Mouse (Mus musculus) kidney, embryonic 16.5 days (tissue): ENCODE measurements at regions not wholly inside any gene's neighbourhood (a gene's known extent, or its start where the extent isn't known, plus 50 kb on each side); places are given as distances from the start of the nearest gene placed in this dataset.

ENCODE experiments used
- ATAC-seq: fragments of 200-750 bp; cut with Nextera tagmentation; 2 replicates; pipeline ENCODE4 v1.8.0; 2017; ENCODE audit warnings: moderate TSS enrichment; ENCODE audit not compliant: low FRiP score, low TSS enrichment
- H3K27ac ChIP-seq: fragments of 300-500 bp; sonication (generic); 2 replicates; pipeline ENCODE4 v1.5.1; 2014; ENCODE audit warnings: low read length
- H3K27me3 ChIP-seq: fragments of 300-500 bp; sonication (generic); 2 replicates; pipeline ENCODE4 v1.6.1; 2014; ENCODE audit warnings: low read length, control low read depth, mixed read lengths; ENCODE audit not compliant: insufficient read depth
- H3K36me3 ChIP-seq: fragments of 300-500 bp; sonication (generic); 2 replicates; pipeline ENCODE4 v1.6.1; 2014; ENCODE audit warnings: low read length, control low read depth, mixed read lengths; ENCODE audit not compliant: insufficient read depth
- H3K4me1 ChIP-seq: fragments of 300-500 bp; sonication (generic); 2 replicates; pipeline ENCODE4 v1.6.1; 2014; ENCODE audit warnings: low read length, control low read depth, mixed read lengths; ENCODE audit not compliant: insufficient read depth
- H3K4me2 ChIP-seq: fragments of 300-500 bp; sonication (generic); replicated peaks from 2 replicates; pipeline ENCODE4 v1.6.1; 2014; ENCODE audit warnings: low read depth, low read length
- H3K4me3 ChIP-seq: fragments of 300-500 bp; sonication (generic); 2 replicates; pipeline ENCODE4 v1.5.1; 2014; ENCODE audit warnings: mild to moderate bottlenecking, low read length
- H3K9ac ChIP-seq: fragments of 300-500 bp; sonication (generic); replicated peaks from 2 replicates; pipeline ENCODE4 v1.6.1; 2014; ENCODE audit warnings: low read length
- H3K9me3 ChIP-seq: fragments of 300-500 bp; sonication (generic); 2 replicates; pipeline ENCODE4 v1.6.1; 2016; ENCODE audit warnings: low read length, control low read depth
- WGBS: fragments of 180-500 bp; shearing (Covaris S2); extraction: QIAGEN DNeasy Blood & Tissue Kit; methylation state at CpG from one replicate; pipeline ENCODE4 v1.1.7; 2014; 5-methylcytosine and 5-hydroxymethylcytosine counted together

DNA sequence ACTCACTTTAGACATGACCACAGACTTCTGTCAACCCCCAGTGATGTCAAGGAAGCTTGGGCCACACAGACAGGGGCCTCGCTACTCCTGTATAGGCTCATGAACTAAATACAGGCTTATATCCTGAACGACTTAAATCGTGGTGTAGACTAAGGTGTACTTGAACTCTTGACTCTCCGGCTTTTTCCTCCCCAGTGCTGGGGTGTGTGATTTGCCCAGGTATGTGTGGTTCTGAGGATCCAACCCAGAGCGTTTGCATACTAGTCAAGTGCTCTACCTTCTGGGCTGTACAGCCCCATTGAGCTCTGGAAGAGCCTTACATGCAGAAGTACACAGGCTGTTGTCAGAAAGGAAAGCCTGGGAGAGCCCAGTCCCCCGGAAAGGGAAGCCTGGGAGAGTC lies 143.2 kb upstream of the Zfp64 start:
- Histone ChIP-seq H3K4me3 (no peak overlapping the region), H3K27ac (no peak overlapping the region), H3K9ac (no peak overlapping the region), H3K4me2 (no peak overlapping the region), H3K4me1 (0 out of 2 replicates have a peak, but pooled peaks cover 3% of the 10 kb centered on the region), H3K27me3 (no peaks in the 10 kb centered on the region), H3K36me3 (no peaks in the 10 kb centered on the region), H3K9me3 (peaks cover 24% of the 10 kb centered on the region)
- no peak for ATAC-seq
- WGBS: 76% methylated on average over 6 of the region's 6 CpGs

DNA sequence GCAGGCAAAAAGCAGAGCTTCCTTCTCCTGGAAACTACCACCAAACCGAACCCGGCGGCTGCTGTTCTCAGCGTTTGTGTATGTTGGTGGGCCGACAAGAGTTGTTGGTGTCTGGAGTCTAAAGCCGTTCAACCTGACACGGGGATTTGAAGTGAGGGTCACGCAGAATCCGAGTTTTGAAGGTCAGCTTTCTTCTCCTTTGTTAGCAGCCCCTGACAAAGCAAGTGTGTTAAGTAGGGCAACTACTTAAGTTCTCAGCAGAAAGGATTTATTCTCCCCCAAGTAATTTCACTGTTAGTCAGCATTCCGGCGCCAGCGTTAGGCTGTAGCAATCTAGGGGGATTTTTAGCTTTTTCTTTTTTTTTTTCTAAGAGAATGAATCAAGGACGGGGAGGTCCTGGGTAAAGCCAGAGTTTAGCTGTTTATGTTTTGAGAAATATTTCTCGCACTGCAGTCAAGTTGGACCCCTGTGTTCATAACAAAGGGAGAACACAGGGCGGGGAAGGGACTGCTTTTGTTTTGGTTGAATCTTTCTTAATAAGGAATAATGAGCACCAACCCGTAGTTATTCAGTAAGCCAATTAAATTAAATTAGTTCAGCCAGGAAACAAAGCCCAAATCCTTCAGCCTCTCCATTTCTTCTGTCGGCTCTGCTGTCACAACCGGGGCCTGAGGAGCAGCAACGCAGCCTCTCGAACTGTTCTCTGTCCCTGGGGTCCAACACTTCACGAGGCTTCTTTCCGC lies 138.8 kb upstream of the Zfp64 start:
- Histone ChIP-seq H3K27ac (no peak overlapping the region), H3K4me1 (0 out of 2 replicates have a peak, but pooled peaks cover 3% of the 10 kb centered on the region), H3K9me3 (peaks cover 16% of the 10 kb centered on the region; the same call in 1 of the 2 replicates), H3K36me3 (no peaks in the 10 kb centered on the region), H3K4me3 (no peak overlapping the region), H3K27me3 (no peaks in the 10 kb centered on the region), H3K9ac (no peak overlapping the region), H3K4me2 (no peak overlapping the region)
- no peak for ATAC-seq
- 81% methylated on average over 22 of the region's 22 CpGs for WGBS

DNA sequence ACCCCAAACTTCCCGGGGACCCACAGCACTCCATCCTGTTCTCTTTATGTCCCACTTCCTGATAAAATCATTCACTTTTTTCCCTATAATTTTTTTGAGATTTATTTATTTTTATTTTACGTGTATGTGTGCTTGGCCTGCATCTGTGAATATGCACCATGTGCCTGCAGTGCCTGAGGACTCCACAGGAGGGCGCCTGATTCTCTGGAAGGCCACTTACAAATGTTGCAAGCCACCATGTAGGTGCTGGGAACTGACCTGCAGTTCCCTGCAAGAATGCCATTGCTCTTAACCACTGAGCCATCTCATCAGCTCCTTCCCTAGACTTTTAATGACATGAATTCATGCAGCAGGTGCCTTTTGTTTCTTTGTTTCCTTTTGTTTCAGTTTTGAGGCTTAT lies 134.9 kb upstream of the Zfp64 start:
- ATAC-seq: no peak
- Histone ChIP-seq H3K4me3 (no peak overlapping the region), H3K9me3 (peaks cover 14% of the 10 kb centered on the region; the same call in 1 of the 2 replicates), H3K4me1 (no peaks in the 10 kb centered on the region), H3K4me2 (no peak overlapping the region), H3K27me3 (no peaks in the 10 kb centered on the region), H3K9ac (no peak overlapping the region), H3K36me3 (no peaks in the 10 kb centered on the region), H3K27ac (no peak overlapping the region)
- WGBS: 86% methylated on average over 3 of the region's 3 CpGs

DNA sequence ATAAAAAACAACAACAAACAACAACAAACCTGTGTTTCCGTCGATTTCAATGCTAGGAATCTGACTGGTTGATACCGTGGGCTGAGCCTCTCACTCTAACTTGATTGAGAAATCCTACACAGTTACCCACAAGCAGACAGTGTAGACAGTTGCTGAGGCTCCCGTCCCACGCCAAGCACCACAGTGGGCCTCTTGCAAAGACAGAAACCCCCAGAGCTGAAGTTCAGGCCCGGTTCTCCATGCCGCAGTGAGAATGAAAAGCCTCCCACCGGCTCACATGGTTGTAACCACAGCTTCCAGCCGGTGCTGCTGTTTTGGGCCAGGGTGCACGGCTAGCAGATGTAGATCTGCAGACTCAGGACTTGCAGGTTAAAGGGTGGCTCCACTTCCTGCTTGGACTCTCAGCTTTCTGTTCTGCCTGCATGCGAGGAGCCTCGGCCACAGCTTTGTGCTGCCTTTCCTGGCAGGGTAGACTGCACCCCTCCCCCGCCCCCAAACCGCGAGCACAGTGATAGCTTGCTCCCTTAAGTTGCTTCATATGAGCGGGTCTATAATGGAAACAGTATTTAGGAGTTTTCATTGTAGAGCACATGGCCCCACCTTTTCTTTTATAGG lies 133.6 kb upstream of the Zfp64 start:
- peaks cover 10% of the 10 kb centered on the region; the same call in 1 of the 2 replicates for H3K9me3 ChIP-seq
- 67% methylated on average over 16 of the region's 16 CpGs for WGBS
- no peak for ATAC-seq
- no peak overlapping the region for H3K4me2 ChIP-seq
- no peaks in the 10 kb centered on the region for H3K36me3 ChIP-seq
- no peak overlapping the region for H3K9ac ChIP-seq
- no peaks in the 10 kb centered on the region for H3K4me1 ChIP-seq
- H3K4me3 ChIP-seq: no peak overlapping the region
- no peak overlapping the region for H3K27ac ChIP-seq
- H3K27me3 ChIP-seq: no peaks in the 10 kb centered on the region

DNA sequence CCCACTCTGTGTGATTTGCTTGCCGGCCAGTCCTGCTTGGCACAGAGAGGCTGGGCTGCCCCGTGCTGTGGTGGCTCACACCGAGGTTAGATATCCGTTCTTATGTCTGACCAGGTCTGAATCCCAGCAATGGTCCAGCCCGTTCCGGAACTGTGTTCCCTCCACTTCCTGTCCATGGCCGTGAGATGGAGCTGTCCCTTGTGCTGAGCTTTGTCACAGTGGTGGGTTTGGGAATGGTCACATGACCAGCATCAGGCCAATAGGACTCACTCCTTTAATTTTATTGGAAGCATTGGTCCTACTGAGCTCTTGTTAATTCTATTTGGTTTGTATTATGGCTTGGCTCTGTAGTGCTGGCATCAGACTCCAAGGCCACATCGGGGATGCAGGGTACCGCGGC lies 132.9 kb upstream of the Zfp64 start:
- Histone ChIP-seq H3K36me3 (no peaks in the 10 kb centered on the region), H3K4me1 (no peaks in the 10 kb centered on the region), H3K9ac (no peak overlapping the region), H3K9me3 (peaks cover 10% of the 10 kb centered on the region; the same call in 1 of the 2 replicates), H3K4me3 (no peak overlapping the region), H3K27me3 (no peaks in the 10 kb centered on the region), H3K4me2 (no peak overlapping the region), H3K27ac (no peak overlapping the region)
- ATAC-seq: no peak
- 80% methylated on average over 10 of the region's 10 CpGs for WGBS

DNA sequence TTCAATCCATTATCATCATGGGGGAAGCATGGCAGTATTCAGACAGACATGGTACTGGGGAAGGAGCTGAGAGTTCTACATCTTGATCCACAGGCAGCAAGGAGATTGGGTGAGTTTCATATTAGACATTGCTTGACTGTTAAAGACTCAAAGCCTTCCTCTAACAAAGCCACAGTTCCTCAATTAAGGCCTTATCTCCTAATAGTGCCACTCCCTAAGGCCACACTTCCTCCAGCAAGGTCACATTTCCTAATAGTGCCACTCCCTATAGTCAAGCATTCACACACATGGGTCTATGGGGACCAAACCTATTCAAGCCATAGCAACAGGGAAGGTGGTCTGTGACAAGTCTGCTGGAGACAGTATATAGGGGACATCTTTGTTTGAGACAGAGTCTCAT lies 115.9 kb upstream of the Zfp64 start:
- H3K27me3 ChIP-seq: no peaks in the 10 kb centered on the region
- no peak for ATAC-seq

DNA sequence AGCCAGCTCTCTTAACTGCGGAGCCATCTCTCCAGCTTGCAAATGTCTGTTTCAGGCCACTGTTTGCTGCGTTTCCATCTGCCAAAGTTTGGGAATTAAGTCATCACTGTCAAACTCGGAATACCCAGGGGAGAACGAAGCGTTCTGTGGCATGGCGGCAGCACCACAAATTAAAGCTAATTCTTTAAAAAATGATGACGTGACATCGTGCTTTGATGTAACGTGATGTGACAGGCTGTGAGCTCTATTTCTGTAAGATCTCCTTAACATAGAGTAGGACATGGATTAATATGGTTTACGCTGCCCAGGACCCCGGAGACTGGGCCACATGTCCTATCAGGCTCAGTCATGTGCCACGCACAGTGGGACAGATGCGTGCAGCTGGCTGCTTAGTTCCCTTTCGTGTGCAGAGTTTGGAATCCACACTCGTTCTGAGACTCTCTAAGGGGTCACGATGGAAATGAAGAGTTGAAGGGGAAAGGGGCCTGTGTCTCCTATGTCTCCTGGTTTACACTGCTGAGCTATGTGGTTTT lies 109.8 kb upstream of the Zfp64 start:
- 88% methylated on average over 16 of the region's 16 CpGs for WGBS
- Histone ChIP-seq H3K27me3 (no peaks in the 10 kb centered on the region), H3K36me3 (no peaks in the 10 kb centered on the region), H3K27ac (no peak overlapping the region), H3K4me3 (no peak overlapping the region), H3K4me2 (no peak overlapping the region), H3K4me1 (peaks cover 11% of the 10 kb centered on the region), H3K9ac (no peak overlapping the region), H3K9me3 (no peaks in the 10 kb centered on the region)
- no peak for ATAC-seq

More for the DNA sequence above, 115.9 kb upstream of the Zfp64 start:
- Histone ChIP-seq H3K4me2 (no peak overlapping the region), H3K9ac (no peak overlapping the region), H3K4me3 (no peak overlapping the region), H3K36me3 (no peaks in the 10 kb centered on the region), H3K27ac (no peak overlapping the region), H3K9me3 (peaks cover 8% of the 10 kb centered on the region), H3K4me1 (no peaks in the 10 kb centered on the region)

DNA sequence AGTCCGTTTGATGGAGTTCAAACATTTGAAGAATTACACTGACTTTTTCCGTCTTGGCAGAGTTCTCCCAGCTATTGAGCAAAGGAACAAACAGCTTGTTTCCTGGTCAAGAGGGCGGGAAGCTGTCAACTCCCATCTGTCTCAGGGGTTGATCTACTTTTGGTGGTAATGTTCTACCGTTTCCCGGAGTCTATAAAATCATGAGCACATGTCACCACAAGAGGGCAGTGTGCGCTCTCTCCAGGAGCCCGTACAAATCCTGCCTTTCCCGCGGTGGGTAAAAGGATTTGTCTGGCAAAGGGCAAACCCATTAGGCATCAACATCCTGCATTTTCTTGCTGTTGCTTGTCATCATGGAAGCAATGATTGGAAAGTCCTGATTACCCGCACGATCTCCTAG lies 106.1 kb upstream of the Zfp64 start:
- 0 out of 2 replicates have a peak overlapping the region, but pooled peaks have one; percentile 12 for H3K9ac ChIP-seq
- H3K4me1 ChIP-seq: peaks cover 11% of the 10 kb centered on the region
- H3K27me3 ChIP-seq: no peaks in the 10 kb centered on the region
- H3K9me3 ChIP-seq: peaks cover 9% of the 10 kb centered on the region; the same call in 1 of the 2 replicates
- no peak overlapping the region for H3K4me3 ChIP-seq
- peak overlapping the region; percentile 34; the same call in 1 of the 2 replicates for H3K27ac ChIP-seq
- no peak for ATAC-seq
- H3K36me3 ChIP-seq: no peaks in the 10 kb centered on the region
- WGBS: 3% methylated on average over 11 of the region's 11 CpGs
- peak overlapping the region; percentile 35; the same call in 1 of the 2 replicates for H3K4me2 ChIP-seq

DNA sequence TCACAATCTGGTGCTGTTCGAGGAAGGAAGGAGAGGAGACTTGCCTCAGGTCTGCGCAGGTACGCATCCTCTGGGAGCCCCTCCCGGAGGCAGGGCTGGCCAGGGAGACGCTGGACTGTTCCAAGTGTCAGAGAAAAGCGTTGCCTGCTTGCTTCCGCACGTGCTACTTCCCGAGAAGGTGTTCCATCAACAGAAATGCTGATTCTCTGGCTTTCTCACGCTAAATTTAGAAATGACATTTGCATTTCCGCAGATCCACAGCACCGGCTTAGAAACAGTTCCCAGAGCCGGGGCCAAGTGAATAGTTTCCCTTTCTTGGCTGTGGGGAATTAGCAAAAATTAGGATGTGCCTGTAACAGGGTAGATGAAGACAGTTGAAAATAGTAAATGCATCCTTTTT lies 105.1 kb upstream of the Zfp64 start:
- no peak for ATAC-seq
- peaks cover 11% of the 10 kb centered on the region for H3K4me1 ChIP-seq
- no peak overlapping the region for H3K4me2 ChIP-seq
- H3K9me3 ChIP-seq: peaks cover 9% of the 10 kb centered on the region; the same call in 1 of the 2 replicates
- H3K36me3 ChIP-seq: no peaks in the 10 kb centered on the region
- H3K27me3 ChIP-seq: no peaks in the 10 kb centered on the region
- H3K4me3 ChIP-seq: no peak overlapping the region
- 58% methylated on average over 13 of the region's 13 CpGs for WGBS
- no peak overlapping the region for H3K9ac ChIP-seq
- no peak overlapping the region for H3K27ac ChIP-seq

DNA sequence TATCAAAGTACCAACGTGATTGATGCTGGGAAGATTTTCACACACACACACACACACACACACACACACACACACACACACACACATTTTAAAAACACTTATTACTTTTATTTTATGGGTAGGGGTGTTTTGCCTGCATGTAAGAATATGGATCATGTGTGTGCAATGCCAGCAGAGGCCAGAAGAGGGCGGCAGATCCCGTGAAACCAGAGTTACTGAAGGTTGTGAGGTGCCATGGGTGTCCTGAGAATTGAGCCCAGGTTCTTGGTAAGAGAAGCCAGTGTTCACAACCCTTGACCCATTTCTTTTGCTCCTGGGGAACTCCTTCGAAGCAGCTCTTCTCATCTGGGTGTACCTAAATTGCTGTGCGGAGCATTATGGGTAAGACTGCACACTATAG lies 102.4 kb upstream of the Zfp64 start:
- Histone ChIP-seq H3K27ac (no peak overlapping the region), H3K4me1 (peaks cover 11% of the 10 kb centered on the region), H3K9ac (no peak overlapping the region), H3K9me3 (peaks cover 9% of the 10 kb centered on the region; the same call in 1 of the 2 replicates), H3K27me3 (no peaks in the 10 kb centered on the region), H3K4me3 (no peak overlapping the region), H3K4me2 (no peak overlapping the region), H3K36me3 (no peaks in the 10 kb centered on the region)
- ATAC-seq: no peak
- 76% methylated on average over 5 of the region's 5 CpGs for WGBS
